Mouse (Mus musculus): ENCODE measurements around the gene Fam32a. TPM values are rescaled to one million over a fixed set of nuclear protein-coding genes. Genes with fewer than 3 reads are reported as not detected.
A peak's percentile ranks its signal among the peaks of the same experiment; 100 is the strongest.

Gene Fam32a
- total RNA-seq, 2 experiments from 2014 or later = 54.0 to 59.4 TPM

DNA sequence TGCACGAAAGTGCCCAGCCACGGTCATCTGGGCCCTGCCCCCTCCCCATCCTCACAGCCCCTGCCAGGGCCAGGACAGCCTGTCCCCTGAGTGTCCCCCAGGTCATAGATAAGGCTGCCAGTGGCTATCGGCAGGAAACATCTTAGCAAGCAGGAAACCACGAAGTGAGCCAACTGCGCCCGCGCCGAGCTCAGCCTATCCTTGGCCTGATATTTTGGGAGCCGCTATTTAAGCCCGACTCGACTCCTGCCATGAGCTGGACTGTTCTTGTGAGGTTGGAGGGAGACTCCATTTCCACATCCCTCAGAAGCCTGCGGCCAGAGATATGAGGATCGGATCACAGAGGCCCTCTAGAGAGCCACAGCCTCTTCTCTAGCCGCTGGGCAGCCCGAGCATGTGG, 48.8 kb downstream of the Fam32a start:
- DNase-seq (ENCODE audit: extremely low spot score in 1 of 2, low spot score in 2 of 2) = peak in 1 of 2 experiments; percentile 91

DNA sequence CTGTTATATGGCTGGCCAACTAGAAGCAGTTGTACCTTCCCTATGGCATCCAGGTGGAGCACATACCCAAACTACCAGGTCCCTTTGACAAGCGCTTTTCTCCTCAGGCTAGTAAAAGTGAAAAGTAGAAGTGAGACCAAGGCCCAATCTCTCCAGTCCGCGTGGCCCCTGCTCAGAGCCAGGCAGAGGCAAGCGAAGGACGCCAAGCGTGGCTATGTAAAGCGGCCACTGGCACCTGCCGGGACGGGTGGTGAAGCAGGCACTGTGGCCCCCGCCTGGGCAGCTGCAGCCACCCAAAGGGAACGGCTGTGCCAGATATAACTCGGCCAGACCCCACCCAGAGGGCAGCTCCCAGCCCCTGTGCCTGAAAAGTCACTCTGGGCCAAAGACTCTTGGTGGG, 51.1 kb downstream of the Fam32a start:
- intact Hi-C loops (cut with DNase I) = no loop called here
- DNase-seq (ENCODE audit: extremely low spot score in 1 of 2, low spot score in 2 of 2) = no peak

More for the DNA sequence above, 48.8 kb downstream of the Fam32a start:
- intact Hi-C loops (cut with DNase I) = no loop called here

DNA sequence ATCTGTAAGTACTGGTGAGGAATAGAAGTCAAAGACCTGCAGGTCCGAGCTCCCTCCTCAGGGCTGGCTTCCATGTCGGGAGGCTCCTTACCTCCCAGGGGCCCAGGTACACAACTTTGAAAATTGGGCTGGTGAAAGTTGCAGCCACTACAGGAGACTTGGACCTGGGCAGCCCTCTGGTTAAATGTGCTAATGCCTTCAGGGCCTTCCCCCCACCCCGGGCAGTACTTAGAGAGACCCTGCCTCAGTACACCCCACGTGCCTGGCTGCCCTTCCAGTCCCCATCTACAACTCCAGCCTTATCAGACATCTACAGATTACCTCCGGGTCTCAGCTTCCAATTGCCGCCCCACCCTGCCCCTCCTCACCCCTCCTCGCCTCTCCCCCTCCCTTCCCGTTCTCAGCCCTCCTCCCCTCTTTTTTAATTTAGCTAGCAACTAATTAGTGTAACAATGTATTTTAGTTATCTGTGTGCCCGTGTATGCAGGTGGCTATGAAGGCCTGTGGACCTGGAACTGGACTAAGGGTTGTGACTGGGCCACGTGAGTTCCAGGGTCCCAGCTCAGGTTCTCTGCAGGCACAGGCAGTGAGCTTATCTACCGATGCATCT, 51.6 kb downstream of the Fam32a start:
- intact Hi-C loops (cut with DNase I) = no loop called here
- DNase-seq (ENCODE audit: extremely low spot score in 1 of 2, low spot score in 2 of 2) = no peak

DNA sequence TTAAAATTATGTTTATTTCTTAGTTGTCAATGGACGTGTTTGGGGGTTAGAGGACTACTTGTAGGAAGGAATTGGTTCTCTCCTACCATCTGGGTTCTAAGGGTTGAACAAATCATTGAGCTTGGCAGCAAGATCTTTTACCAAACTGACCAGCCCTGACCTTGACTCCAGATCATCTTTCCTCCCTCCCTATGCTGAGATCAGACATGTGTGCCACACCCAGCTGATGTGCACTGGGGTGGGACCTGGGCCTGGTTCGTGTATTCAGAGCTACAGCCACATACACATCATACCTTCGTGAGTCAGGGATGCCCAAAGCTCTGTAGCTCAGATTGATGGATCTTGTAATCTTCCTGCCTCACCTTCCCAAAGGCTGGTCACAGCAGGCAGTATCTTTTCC, 52.2 kb downstream of the Fam32a start:
- DNase-seq (ENCODE audit: extremely low spot score in 1 of 2, low spot score in 2 of 2) = no peak
- intact Hi-C loops (cut with DNase I) = no loop called here

DNA sequence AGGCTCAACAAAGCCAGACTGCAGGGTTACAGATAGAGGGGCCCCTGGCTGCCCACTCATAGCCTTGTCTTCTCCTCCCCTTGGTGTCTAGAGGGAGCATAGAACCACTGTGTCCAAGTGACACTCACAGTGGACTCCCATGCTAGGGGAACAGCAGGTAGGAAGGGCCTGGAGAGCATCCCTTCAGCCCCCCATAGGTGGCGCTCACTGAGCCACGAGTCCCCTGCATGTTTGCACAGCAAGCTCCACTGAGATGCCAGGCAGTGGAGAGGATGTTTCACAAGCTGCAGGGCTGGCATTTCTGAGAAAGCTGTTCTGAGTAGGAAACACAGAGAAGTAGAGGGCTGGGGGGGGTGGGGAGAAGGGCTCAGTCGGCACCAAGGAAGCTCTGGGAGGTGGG, 52.8 kb downstream of the Fam32a start:
- intact Hi-C loops (cut with DNase I) = no loop called here
- DNase-seq (ENCODE audit: extremely low spot score in 1 of 2, low spot score in 2 of 2) = peak; percentile 52 to 84

DNA sequence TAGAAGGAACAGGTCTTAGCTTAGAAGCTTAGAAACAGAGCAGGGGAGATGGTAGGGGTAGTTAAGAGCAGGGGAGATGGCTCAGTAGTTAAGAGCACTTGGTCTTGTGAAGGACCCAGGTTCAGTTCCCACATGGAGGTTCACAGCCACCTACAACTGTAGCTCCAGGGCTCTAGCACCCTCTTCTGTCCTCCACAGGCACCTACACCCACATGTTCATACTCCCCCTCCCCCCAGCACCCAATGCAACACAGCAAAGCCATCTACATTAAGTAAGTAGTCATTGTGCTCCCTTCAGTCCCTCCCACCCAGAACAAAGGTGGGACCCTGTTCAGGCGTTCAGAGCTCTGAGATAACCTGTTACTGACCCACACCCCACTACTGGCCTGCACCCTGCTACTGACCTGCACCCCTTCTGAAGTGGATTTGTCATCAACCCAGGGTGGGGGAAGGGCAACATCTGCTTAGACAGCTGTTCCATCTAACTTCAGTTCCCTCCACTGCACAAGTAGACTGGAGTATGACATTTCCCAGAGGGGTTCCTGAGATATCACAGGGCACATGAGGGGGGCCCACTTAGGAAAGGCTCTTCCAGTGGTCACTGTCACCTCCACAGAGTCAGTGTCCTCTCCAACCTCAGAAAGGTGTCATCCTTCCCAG, 53.7 kb downstream of the Fam32a start:
- intact Hi-C loops (cut with DNase I) = no loop called here

DNA sequence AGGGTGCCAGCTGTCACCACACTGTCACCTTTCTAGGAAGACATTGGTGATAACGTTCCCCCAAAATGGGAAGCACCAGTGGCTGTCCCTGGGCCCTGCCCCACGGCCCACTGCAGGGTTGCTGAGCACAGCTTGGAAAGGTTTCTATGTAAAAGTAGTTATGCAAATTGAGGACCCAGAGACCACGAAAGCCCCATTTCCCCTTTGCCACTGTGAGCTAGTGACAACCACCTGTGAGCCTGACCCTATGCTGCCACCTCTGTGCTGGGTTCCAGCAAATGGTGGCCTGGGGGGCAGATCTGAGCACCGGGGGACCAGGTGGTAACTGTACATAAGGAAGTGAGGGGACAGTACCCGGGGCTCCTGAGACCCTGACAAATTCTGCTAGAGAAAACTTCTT, 54.3 kb downstream of the Fam32a start:
- no peak for DNase-seq (ENCODE audit: extremely low spot score in 1 of 2, low spot score in 2 of 2)
- intact Hi-C loops (cut with DNase I) = no loop called here

More for the DNA sequence above, 53.7 kb downstream of the Fam32a start:
- DNase-seq (ENCODE audit: extremely low spot score in 1 of 2, low spot score in 2 of 2) = no peak

Other genes starting within 250 kb of the Fam32a start
- not detected for gene Cyp4f18, start 210.1 kb upstream of the Fam32a start, total RNA-seq (2021)
- not detected for gene Olfr372, start 178.5 kb upstream of the Fam32a start, total RNA-seq (2021)
- gene Olfr373, start 136.6 kb upstream of the Fam32a start, total RNA-seq (2021) = not detected
- gene Olfr374, start 112.7 kb upstream of the Fam32a start, total RNA-seq (2021) = not detected
- 10 to 100 TPM; 45.4 to 46.6 TPM for gene Tpm4, start 84.8 kb upstream of the Fam32a start, total RNA-seq (2021)
- gene Rab8a, start 58.5 kb upstream of the Fam32a start, total RNA-seq (2021) = 10 to 100 TPM; 42.6 to 46.7 TPM
- gene Hsh2d, start 30.1 kb upstream of the Fam32a start, total RNA-seq (2021) = not detected
- gene Cib3, start 6.9 kb upstream of the Fam32a start, total RNA-seq (2021) = not detected
- not detected for gene Gm11034, start 6.1 kb upstream of the Fam32a start, total RNA-seq (2021)
- 100 to 1,000 TPM; 115 to 119 TPM for gene Ap1m1, start 20.3 kb downstream of the Fam32a start, total RNA-seq (2021)
- gene Gm10282, start 85.5 kb downstream of the Fam32a start, total RNA-seq (2021) = 10 to 100 TPM in 1 of 2 experiments, 1 to 10 TPM in 1; 6.3 to 10.8 TPM
- gene Klf2, start 99.3 kb downstream of the Fam32a start, total RNA-seq (2021) = 10 to 100 TPM; 15.4 to 18.9 TPM
- 10 to 100 TPM; 69.6 to 72.0 TPM for gene Eps15l1, start 201.7 kb downstream of the Fam32a start, total RNA-seq (2021)
- 1 to 10 TPM in 1 of 2 experiments, under 1 TPM in 1; 0.88 to 1.0 TPM for gene Calr3, start 224.1 kb downstream of the Fam32a start, total RNA-seq (2021)
- gene 1700030K09Rik, start 224.2 kb downstream of the Fam32a start, total RNA-seq (2021) = 10 to 100 TPM; 12.8 to 13.6 TPM

Data from left cerebral cortex, postnatal 10 days (tissue).